9 mouse cellular contexts compared by ENCODE assay signal in the genomic region with DNA sequence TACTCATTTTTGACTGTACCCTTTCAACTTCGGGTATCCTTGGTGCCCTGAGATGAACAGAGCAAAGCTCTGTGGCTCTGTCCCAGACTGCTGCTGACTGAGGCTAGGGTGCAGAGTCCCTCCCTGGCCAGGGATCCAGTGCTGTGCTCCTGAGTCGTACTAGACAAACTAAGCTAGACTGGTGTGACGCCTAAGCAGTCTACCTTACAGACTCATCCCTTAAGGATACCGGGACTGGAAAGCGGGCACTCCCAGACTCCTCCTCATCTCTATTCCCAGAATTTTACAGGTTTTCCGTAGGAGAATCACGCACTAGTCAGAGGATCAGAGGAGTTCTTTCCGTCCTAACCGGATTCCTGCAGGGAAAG. TPM values are rescaled to one million over a fixed set of nuclear protein-coding genes. Genes with fewer than 3 reads are reported as not detected.
DNase-seq lines count a peak whose midpoint lies in the region; ATAC-seq and TF ChIP-seq lines count a peak whose summit lies in the region.
"Had no signal": no experiment of that assay in that cellular context is flagged by ENCODE, and none has a peak within 500 bp of the region (broad histone marks: within the 10 kb centered on the region; RNA-seq: fewer than 3 reads in every experiment).

No protein-coding gene starts in this region.

- TF ChIP-seq CTCF in cortical plate, adult 2 months (IDR thresholded peaks at IDR 0.05; ENCODE audit: extremely low read depth, insufficient read depth, low read length), result no peak

- no peaks in the 10 kb centered on the region for H3K36me3 ChIP-seq in heart, embryonic 10.5 days
- no peaks in the 10 kb centered on the region for H3K36me3 ChIP-seq in intestine, embryonic 14.5 days (ENCODE audit: control insufficient read depth, insufficient read depth, low read length)
- H3K36me3 ChIP-seq in midbrain, embryonic 11.5 days (ENCODE audit: control insufficient read depth, insufficient read depth, low read length), result no peaks in the 10 kb centered on the region
- H3K36me3 ChIP-seq: G1E had no signal

- peaks cover 10% of the 10 kb centered on the region; the same call in 1 of the 2 replicates for H3K4me1 ChIP-seq in heart, embryonic 10.5 days
- H3K4me1 ChIP-seq in cortical plate, adult 2 months (ENCODE audit: control insufficient read depth, insufficient read depth, low read length), result no peaks in the 10 kb centered on the region
- H3K4me1 ChIP-seq in intestine, embryonic 14.5 days (replicated peaks; ENCODE audit: control insufficient read depth, insufficient read depth, low read length), result 0 out of 2 replicates have a peak, but pooled peaks cover 4% of the 10 kb centered on the region
- peaks cover 3% of the 10 kb centered on the region; the same call in 1 of the 2 replicates for H3K4me1 ChIP-seq in midbrain, embryonic 11.5 days (ENCODE audit: control insufficient read depth, insufficient read depth, low read length)

- H3K9me3 ChIP-seq in heart, embryonic 10.5 days, result no peaks in the 10 kb centered on the region
- H3K9me3 ChIP-seq in intestine, embryonic 14.5 days (ENCODE audit: control insufficient read depth, low read length), result no peaks in the 10 kb centered on the region
- no peaks in the 10 kb centered on the region for H3K9me3 ChIP-seq in midbrain, embryonic 11.5 days (ENCODE audit: control insufficient read depth, low read length)
- H3K9me3 ChIP-seq: G1E had no signal

- ATAC-seq in intestine, embryonic 14.5 days (replicated peaks; ENCODE audit: low FRiP score, low TSS enrichment, low read depth), result peak; percentile 43; the same call in 1 of the 2 replicates
- ATAC-seq in midbrain, embryonic 11.5 days (ENCODE audit: low FRiP score), result peak; percentile 87

- no peak for DNase-seq in heart, embryonic 10.5 days (ENCODE audit: low spot score)
- no peak for DNase-seq in heart, postnatal 14 days
- DNase-seq in intestine, embryonic 14.5 days (ENCODE audit: low spot score), result no peak
- peak; percentile 96 for DNase-seq in midbrain, embryonic 11.5 days (ENCODE audit: low spot score, missing footprints)
- no peak for DNase-seq in adrenal gland, postnatal 25 days
- DNase-seq in frontal cortex, postnatal 36 days (ENCODE audit: low spot score in 2 of 2), result no peak
- no peak for DNase-seq in thymus, postnatal 14 days

- intact Hi-C loops in heart, postnatal 14 days (cut with DNase I), result no loop called here

- no peaks in the 10 kb centered on the region for H3K27me3 ChIP-seq in heart, embryonic 10.5 days (ENCODE audit: insufficient read depth, poor library complexity, severe bottlenecking)
- no peaks in the 10 kb centered on the region for H3K27me3 ChIP-seq in intestine, embryonic 14.5 days (replicated peaks; ENCODE audit: control insufficient read depth, insufficient read depth, low read length)
- no peaks in the 10 kb centered on the region for H3K27me3 ChIP-seq in midbrain, embryonic 11.5 days (ENCODE audit: control insufficient read depth, insufficient read depth, low read length)

- WGBS in heart, embryonic 10.5 days, result under 1% methylated on average over 9 of the region's 9 CpGs
- 2% methylated on average over 9 of the region's 9 CpGs for WGBS in intestine, embryonic 14.5 days
- WGBS in midbrain, embryonic 11.5 days, result under 1% methylated on average over 9 of the region's 9 CpGs

- H3K9ac ChIP-seq in intestine, embryonic 14.5 days (ENCODE audit: low read length), result peak overlapping the region; percentile 40
- peak overlapping the region; percentile 74 for H3K9ac ChIP-seq in midbrain, embryonic 11.5 days (ENCODE audit: low read length)

- H3K4me3 ChIP-seq in heart, embryonic 10.5 days, result peak overlapping the region; percentile 62
- H3K4me3 ChIP-seq in cortical plate, adult 2 months (ENCODE audit: insufficient read depth, low read length), result peak overlapping the region; percentile 8; the same call in 1 of the 2 replicates
- H3K4me3 ChIP-seq in intestine, embryonic 14.5 days (ENCODE audit: low read depth, low read length), result peak overlapping the region; percentile 38
- H3K4me3 ChIP-seq in midbrain, embryonic 11.5 days (ENCODE audit: low read depth, low read length), result peak overlapping the region; percentile 44

- TF ChIP-seq POLR2A in cortical plate, adult 2 months (IDR thresholded peaks at IDR 0.05; ENCODE audit: extremely low read depth, insufficient read depth, low read length), result no peak

- H3K4me2 ChIP-seq in intestine, embryonic 14.5 days (ENCODE audit: low read length), result peak overlapping the region; percentile 72
- H3K4me2 ChIP-seq in midbrain, embryonic 11.5 days, result peak overlapping the region; percentile 83

- H3K27ac ChIP-seq in heart, embryonic 10.5 days, result peak overlapping the region; percentile 75
- no peak overlapping the region for H3K27ac ChIP-seq in cortical plate, adult 2 months (ENCODE audit: insufficient read depth, low read length)
- no peak overlapping the region for H3K27ac ChIP-seq in intestine, embryonic 14.5 days (ENCODE audit: low read depth)
- H3K27ac ChIP-seq in midbrain, embryonic 11.5 days (ENCODE audit: low read depth, low read length), result peak overlapping the region; percentile 52; the same call in 1 of the 2 replicates

RNA-seq across cellular contexts. Expression of gene Car3, which starts 0.7 kb away (rescaled TPM):
- 11.1 and 12.2 TPM in 2 replicates for polyA plus RNA-seq in heart, embryonic 10.5 days (2016; fragmentation: Nextera tagmentation; extraction: Ambion mirVana)
- total RNA-seq in heart, postnatal 14 days (2021), result 10 to 100 TPM; 32.4 to 97.8 TPM
- 1.0 and 1.1 TPM in 2 replicates for polyA plus RNA-seq in cortical plate, adult 2 months (2012; rRNA removed)
- polyA plus RNA-seq in intestine, embryonic 14.5 days (2014; fragmentation: Nextera tagmentation; extraction: Ambion mirVana), result 5.3 and 7.4 TPM in 2 replicates
- 3.5 and 3.9 TPM in 2 replicates for polyA plus RNA-seq in midbrain, embryonic 11.5 days (2014; fragmentation: Nextera tagmentation; extraction: Ambion mirVana)
- 710 and 875 TPM in 2 replicates for total RNA-seq in adrenal gland, postnatal 25 days (2021)

RNA-seq across cellular contexts. Expression of gene Car2, which starts 23.4 kb away (rescaled TPM):
- 213 and 240 TPM in 2 replicates for polyA plus RNA-seq in heart, embryonic 10.5 days (2016; fragmentation: Nextera tagmentation; extraction: Ambion mirVana)
- 1 to 10 TPM; 8.0 TPM for total RNA-seq in heart, postnatal 14 days (2021)
- 363 and 437 TPM in 2 replicates for polyA plus RNA-seq in cortical plate, adult 2 months (2012; rRNA removed)
- 14.5 and 18.3 TPM in 2 replicates for polyA plus RNA-seq in intestine, embryonic 14.5 days (2014; fragmentation: Nextera tagmentation; extraction: Ambion mirVana)
- polyA plus RNA-seq in midbrain, embryonic 11.5 days (2014; fragmentation: Nextera tagmentation; extraction: Ambion mirVana), result 108 and 118 TPM in 2 replicates
- 33.1 and 41.1 TPM in 2 replicates for total RNA-seq in adrenal gland, postnatal 25 days (2021)

RNA-seq across cellular contexts. Expression of gene Car1, which starts 54.5 kb away (rescaled TPM):
- 0.36 and 1.8 TPM in 2 replicates for polyA plus RNA-seq in heart, embryonic 10.5 days (2016; fragmentation: Nextera tagmentation; extraction: Ambion mirVana)
- total RNA-seq in heart, postnatal 14 days (2021), result not detected
- polyA plus RNA-seq in cortical plate, adult 2 months (2012; rRNA removed), result 0.08 and 0.33 TPM in 2 replicates
- not detected in 2 replicates for polyA plus RNA-seq in intestine, embryonic 14.5 days (2014; fragmentation: Nextera tagmentation; extraction: Ambion mirVana)
- polyA plus RNA-seq in midbrain, embryonic 11.5 days (2014; fragmentation: Nextera tagmentation; extraction: Ambion mirVana), result 0.14 TPM in 1 of 2 replicates, not detected in the other
- total RNA-seq in adrenal gland, postnatal 25 days (2021), result not detected in 2 replicates

Comparison
In these comparisons a context has a peak if more than half of its experiments do, and no peak if none do; other contexts are left out.
1. H3K27ac ChIP-seq: peak in heart, embryonic 10.5 days (single experiment) and midbrain, embryonic 11.5 days (single experiment); none in cortical plate, adult 2 months (single experiment) and intestine, embryonic 14.5 days (single experiment).
2. H3K4me3 ChIP-seq: peak in every context shown above with its lines; median percentile 62 in heart, embryonic 10.5 days; 44 in midbrain, embryonic 11.5 days; 38 in intestine, embryonic 14.5 days; 8 in cortical plate, adult 2 months.